Mouse (Mus musculus) myocyte (in vitro differentiated cells): ENCODE results near the gene Cog6. TPM values are rescaled to one million over a fixed set of nuclear protein-coding genes. Genes with fewer than 3 reads are reported as not detected.

Experiments
- H3K27me3 ChIP-seq: one replicate; pipeline ENCODE4 v1.6.1; 2011; ENCODE audit not compliant: control insufficient read depth, insufficient read depth, insufficient read length
- H3K36me3 ChIP-seq: one replicate; pipeline ENCODE4 v1.6.1; 2011; ENCODE audit not compliant: control insufficient read depth, insufficient read depth
- H3K4me2 ChIP-seq: one replicate; pipeline ENCODE4 v1.6.1; 2011; ENCODE audit warnings: low read depth, control low read depth
- H3K4me3 ChIP-seq: one replicate; pipeline ENCODE4 v1.5.1; 2011; ENCODE audit warnings: mild to moderate bottlenecking, control low read depth, moderate library complexity
- H3K79me2 ChIP-seq: one replicate; pipeline ENCODE4 v1.6.1; 2011; ENCODE audit not compliant: control insufficient read depth, insufficient read depth
- H3ac ChIP-seq: one replicate; pipeline ENCODE4 v1.6.1; 2011; ENCODE audit not compliant: control insufficient read depth, insufficient read length
- CEBPB ChIP-seq: IDR thresholded peaks from 2 replicates; pipeline ENCODE4 v1.6.1; 2011; ENCODE audit warnings: mild to moderate bottlenecking, moderate library complexity; ENCODE audit not compliant: poor library complexity, insufficient read depth, severe bottlenecking
- E2F4 ChIP-seq: IDR thresholded peaks from one replicate; pipeline ENCODE4 v1.6.1; 2011; ENCODE audit warnings: mild to moderate bottlenecking, control low read depth, moderate library complexity; ENCODE audit not compliant: insufficient read depth
- MAX ChIP-seq: IDR thresholded peaks from one replicate; pipeline ENCODE4 v1.6.1; 2011; ENCODE audit warnings: low read depth, mild to moderate bottlenecking, control low read depth
- MYOD1 ChIP-seq, 3 experiments: IDR thresholded peaks; one replicate each; pipeline ENCODE4 v1.6.1; 2011; ENCODE audit warnings: control low read depth in 2 of 3, low read depth in 2 of 3, mild to moderate bottlenecking in 2 of 3, moderate library complexity in 1 of 3; ENCODE audit not compliant: insufficient read length in 2 of 3, control insufficient read depth in 1 of 3
- MYOG ChIP-seq, 3 experiments: IDR thresholded peaks; one replicate each; pipeline ENCODE4 v1.6.1; 2011; ENCODE audit warnings: control low read depth in 2 of 3, low read depth in 2 of 3, mild to moderate bottlenecking in 2 of 3; ENCODE audit not compliant: insufficient read length in 2 of 3, control insufficient read depth in 1 of 3, insufficient read depth in 1 of 3
- POLR2A ChIP-seq: IDR thresholded peaks from one replicate; pipeline ENCODE4 v1.6.1; 2011; ENCODE audit warnings: low read depth, mild to moderate bottlenecking, control low read depth, moderate library complexity; ENCODE audit not compliant: insufficient read length
- POLR2AphosphoS2 ChIP-seq: IDR thresholded peaks from one replicate; pipeline ENCODE4 v1.6.1; 2011; ENCODE audit warnings: low read depth, control low read depth; ENCODE audit not compliant: insufficient read length
- REST ChIP-seq: IDR thresholded peaks from one replicate; pipeline ENCODE4 v1.6.1; 2011; ENCODE audit warnings: mild to moderate bottlenecking, control low read depth, moderate library complexity; ENCODE audit not compliant: insufficient read depth, insufficient read length
- SRF ChIP-seq: IDR thresholded peaks from one replicate; pipeline ENCODE4 v1.6.1; 2011; ENCODE audit warnings: low read depth; ENCODE audit not compliant: control insufficient read depth, insufficient read length
- TCF12 ChIP-seq: IDR thresholded peaks from one replicate; pipeline ENCODE4 v1.6.1; 2011; ENCODE audit warnings: mild to moderate bottlenecking, control low read depth; ENCODE audit not compliant: poor library complexity, insufficient read depth, severe bottlenecking
- TCF3 ChIP-seq: IDR thresholded peaks from one replicate; pipeline ENCODE4 v1.6.1; 2011; ENCODE audit warnings: low read depth, control low read depth; ENCODE audit not compliant: insufficient read length
- USF1 ChIP-seq: IDR thresholded peaks from one replicate; pipeline ENCODE4 v1.6.1; 2011; ENCODE audit warnings: low read depth, mild to moderate bottlenecking, control low read depth, moderate library complexity
- polyA plus RNA-seq: library from polyadenylated mRNA; unstranded; fragments of >200 nt; fragmentation: generic; extraction: Trizol; gene quantifications from one replicate; pipeline ENCODE4 v1.2.1, GENCODE M21; 2012; ENCODE audit warnings: missing spikeins

Cog6 gene
- polyA plus RNA-seq, 1 experiment = 17.4 TPM

DNA sequence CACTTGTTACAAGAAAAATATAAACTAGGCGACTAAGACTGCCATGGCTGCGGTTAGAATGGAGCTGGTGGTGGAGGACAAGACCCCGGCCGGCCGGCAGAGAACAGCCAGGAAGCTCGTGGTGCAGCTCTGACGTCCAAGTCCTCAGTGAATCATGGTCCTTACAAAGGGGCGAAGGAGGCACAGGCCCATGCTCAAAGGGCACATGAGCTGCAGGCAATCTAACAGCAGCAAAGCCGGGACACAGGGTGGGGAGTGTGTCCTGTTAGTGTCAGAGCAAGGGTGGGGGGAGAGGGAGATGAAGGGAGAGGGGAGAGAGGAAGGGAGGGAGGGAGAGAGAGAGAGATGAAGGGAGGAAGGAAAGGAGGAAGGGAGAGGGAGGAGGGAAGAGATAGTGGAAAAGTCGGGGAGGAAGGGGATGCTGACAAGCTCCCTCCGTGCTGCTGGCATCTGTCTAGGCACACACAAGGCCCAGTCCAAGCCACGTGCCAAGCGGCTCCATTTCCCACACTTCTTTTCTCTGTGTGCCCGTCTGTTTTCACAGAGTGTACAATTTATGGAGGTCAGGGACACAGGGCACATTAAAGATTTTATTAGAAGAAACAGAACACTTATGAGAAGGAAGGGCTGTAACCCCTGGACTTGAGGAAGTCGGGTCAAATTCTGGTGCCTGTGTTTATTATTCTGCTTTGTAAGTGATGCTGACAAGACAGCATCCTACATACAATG lies 17.9 kb downstream of the Cog6 start:
- H3ac ChIP-seq = no peak overlapping the region
- H3K79me2 ChIP-seq = no peaks in the 10 kb centered on the region
- H3K36me3 ChIP-seq = peaks cover 29% of the 10 kb centered on the region
- H3K4me3 ChIP-seq = no peak overlapping the region
- H3K4me2 ChIP-seq = no peak overlapping the region
- TF ChIP-seq CEBPB (no peak), SRF (no peak), REST (no peak), E2F4 (no peak), POLR2AphosphoS2 (no peak), MYOD1 (IDR thresholded peaks at IDR 0.05; ENCODE audit: control insufficient read depth in 1 of 3, insufficient read length in 2 of 3, low read depth in 2 of 3) (no peak), POLR2A (no peak), TCF12 (no peak), TCF3 (no peak), MAX (no peak), MYOG (IDR thresholded peaks at IDR 0.05; ENCODE audit: control insufficient read depth in 1 of 3, insufficient read depth in 1 of 3, insufficient read length in 2 of 3, low read depth in 2 of 3) (no peak)
- H3K27me3 ChIP-seq = no peaks in the 10 kb centered on the region

DNA sequence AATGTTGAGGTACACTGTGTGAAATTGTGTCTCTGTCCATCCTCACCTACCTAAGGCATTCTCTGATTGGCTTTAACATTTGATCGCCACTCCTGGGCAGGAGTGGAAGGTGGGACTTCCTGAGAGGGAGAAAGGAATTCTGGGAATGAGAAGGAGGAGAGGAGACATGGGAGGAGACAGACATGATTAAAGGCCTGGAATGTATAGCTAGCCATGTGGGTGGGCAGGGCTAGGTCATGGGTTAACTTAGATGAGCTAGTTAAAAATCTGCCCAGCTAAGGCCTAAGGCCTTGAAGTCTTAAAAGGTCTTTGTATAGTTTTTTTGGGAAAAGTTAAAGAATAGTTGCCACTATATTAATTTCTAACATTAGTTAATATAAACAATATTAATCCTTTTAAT lies 19.7 kb downstream of the Cog6 start:
- Histone ChIP-seq H3K4me2 (no peak overlapping the region), H3K36me3 (peaks cover 29% of the 10 kb centered on the region), H3K79me2 (no peaks in the 10 kb centered on the region), H3K27me3 (no peaks in the 10 kb centered on the region), H3K4me3 (no peak overlapping the region), H3ac (no peak overlapping the region)
- no peak for TF ChIP-seq MYOD1 (IDR thresholded peaks at IDR 0.05; ENCODE audit: control insufficient read depth in 1 of 3, insufficient read length in 2 of 3, low read depth in 2 of 3)
- no peak for TF ChIP-seq POLR2AphosphoS2
- TF ChIP-seq MYOG (IDR thresholded peaks at IDR 0.05; ENCODE audit: control insufficient read depth in 1 of 3, insufficient read depth in 1 of 3, insufficient read length in 2 of 3, low read depth in 2 of 3) = no peak
- no peak for TF ChIP-seq MAX
- no peak for TF ChIP-seq SRF
- no peak for TF ChIP-seq TCF12
- TF ChIP-seq POLR2A = no peak
- TF ChIP-seq E2F4 = no peak
- TF ChIP-seq REST = no peak
- no peak for TF ChIP-seq USF1
- no peak for TF ChIP-seq TCF3
- no peak for TF ChIP-seq CEBPB

GRCm38 (mm10) chr3:52996635-52997034 lies 20.4 kb downstream of the Cog6 start:
- no peaks in the 10 kb centered on the region for H3K27me3 ChIP-seq
- no peaks in the 10 kb centered on the region for H3K79me2 ChIP-seq
- H3K36me3 ChIP-seq = peaks cover 34% of the 10 kb centered on the region
- no peak overlapping the region for H3K4me3 ChIP-seq
- no peak overlapping the region for H3ac ChIP-seq
- TF ChIP-seq POLR2A (no peak), E2F4 (no peak), USF1 (no peak), TCF12 (no peak), TCF3 (no peak), SRF (no peak), MYOG (IDR thresholded peaks at IDR 0.05; ENCODE audit: control insufficient read depth in 1 of 3, insufficient read depth in 1 of 3, insufficient read length in 2 of 3, low read depth in 2 of 3) (no peak), MAX (no peak), POLR2AphosphoS2 (no peak), CEBPB (no peak), MYOD1 (IDR thresholded peaks at IDR 0.05; ENCODE audit: control insufficient read depth in 1 of 3, insufficient read length in 2 of 3, low read depth in 2 of 3) (no peak)
- no peak overlapping the region for H3K4me2 ChIP-seq

DNA sequence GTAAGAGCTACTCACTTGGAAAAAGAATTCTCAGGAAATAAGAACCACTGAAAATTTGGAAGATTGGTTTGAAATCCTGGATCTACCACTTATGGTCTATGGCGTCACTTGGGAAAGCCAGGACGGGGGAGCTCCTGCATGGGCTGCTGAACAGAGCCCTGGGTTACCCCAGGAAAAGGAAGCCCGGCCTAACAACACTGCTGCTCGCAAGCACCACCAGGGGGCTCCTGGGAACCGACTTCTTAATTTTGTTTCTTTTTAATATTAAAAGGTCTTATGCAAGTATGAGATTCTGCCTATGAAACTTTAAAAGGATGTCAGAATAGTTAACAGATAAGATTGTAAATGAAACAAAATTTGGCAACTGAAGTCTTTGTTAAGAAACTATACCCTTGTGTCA lies 22.4 kb downstream of the Cog6 start:
- Histone ChIP-seq H3K4me2 (no peak overlapping the region), H3K27me3 (no peaks in the 10 kb centered on the region), H3ac (no peak overlapping the region), H3K4me3 (no peak overlapping the region), H3K36me3 (peaks cover 24% of the 10 kb centered on the region), H3K79me2 (no peaks in the 10 kb centered on the region)
- TF ChIP-seq SRF (no peak), POLR2AphosphoS2 (no peak), USF1 (no peak), MAX (no peak), MYOD1 (IDR thresholded peaks at IDR 0.05; ENCODE audit: control insufficient read depth in 1 of 3, insufficient read length in 2 of 3, low read depth in 2 of 3) (no peak), E2F4 (no peak), REST (no peak), MYOG (IDR thresholded peaks at IDR 0.05; ENCODE audit: control insufficient read depth in 1 of 3, insufficient read depth in 1 of 3, insufficient read length in 2 of 3, low read depth in 2 of 3) (no peak), CEBPB (no peak), TCF3 (no peak), TCF12 (no peak), POLR2A (no peak)
